Mouse (Mus musculus): ENCODE results near the gene Ppm1j.

DNA sequence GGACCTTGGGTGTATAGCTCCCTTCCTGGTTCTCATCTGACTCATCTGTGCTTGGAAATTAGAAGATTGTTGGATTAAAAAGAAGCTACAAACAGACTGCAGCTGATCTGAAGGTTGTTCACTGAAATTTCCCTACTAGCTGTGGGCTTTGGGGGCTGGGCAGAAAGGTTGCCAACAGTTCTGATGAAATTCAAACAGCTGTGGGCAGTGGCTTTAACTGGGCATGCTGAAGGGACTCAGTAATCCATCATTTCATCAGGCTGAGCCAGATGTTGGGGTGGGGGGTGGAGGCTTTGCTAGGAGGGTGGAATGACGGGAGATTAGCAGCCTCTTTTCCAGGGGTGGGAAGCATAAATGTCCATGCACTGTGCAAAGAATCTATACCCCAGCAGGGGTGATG, 37.7 kb upstream of the Ppm1j start:
- TF ChIP-seq TAL1 (IDR thresholded peaks at IDR 0.05; ENCODE audit: low read length) = no peak
- TF ChIP-seq GATA1 (IDR thresholded peaks at IDR 0.05; ENCODE audit: low read length) = no peak
